Mouse (Mus musculus): ENCODE measurements around the gene Ros1. TPM values are rescaled to one million over a fixed set of nuclear protein-coding genes. Genes with fewer than 3 reads are reported as not detected.
A peak's percentile ranks its signal among the peaks of the same experiment; 100 is the strongest.

Ros1 gene
- polyA plus RNA-seq, 1 experiment from 2014 or later, result not detected

- Histone ChIP-seq H3K9me3 (no peaks in the 10 kb centered on the region), H3K27me3 (no peaks in the 10 kb centered on the region), H3K4me1 (no peaks in the 10 kb centered on the region), H3K36me3 (no peaks in the 10 kb centered on the region), H3K4me3 (no peak overlapping the region), H3K9ac (replicated peaks) (no peak overlapping the region), H3K27ac (replicated peaks) (no peak overlapping the region), H3K4me2 (replicated peaks) (no peak overlapping the region)
- peak; percentile 65; the same call in 1 of the 2 replicates for ATAC-seq (ENCODE audit: low FRiP score, low read depth)
- WGBS, result 25% methylated on average over 7 of the region's 7 CpGs
These were observed 21.9 kb upstream of the Ros1 start for GRCm38 (mm10) chr10:52216797-52217563.

- Histone ChIP-seq H3K4me2 (replicated peaks) (no peak overlapping the region), H3K9ac (replicated peaks) (no peak overlapping the region), H3K36me3 (no peaks in the 10 kb centered on the region), H3K9me3 (no peaks in the 10 kb centered on the region), H3K27me3 (no peaks in the 10 kb centered on the region), H3K4me1 (no peaks in the 10 kb centered on the region), H3K27ac (replicated peaks) (no peak overlapping the region), H3K4me3 (no peak overlapping the region)
- WGBS, result 77% methylated on average over 2 of the region's 2 CpGs
- ATAC-seq (ENCODE audit: low FRiP score, low read depth), result no peak
These were observed 20.3 kb upstream of the Ros1 start for GRCm38 (mm10) chr10:52215267-52215818.

- no peak for ATAC-seq (ENCODE audit: low FRiP score, low read depth)
- Histone ChIP-seq H3K27me3 (no peaks in the 10 kb centered on the region), H3K9ac (replicated peaks) (no peak overlapping the region), H3K36me3 (no peaks in the 10 kb centered on the region), H3K9me3 (no peaks in the 10 kb centered on the region), H3K4me3 (no peak overlapping the region), H3K4me2 (replicated peaks) (no peak overlapping the region), H3K4me1 (no peaks in the 10 kb centered on the region), H3K27ac (replicated peaks) (no peak overlapping the region)
- 79% methylated on average over 2 of the region's 2 CpGs for WGBS
These were observed 9.0 kb upstream of the Ros1 start for GRCm38 (mm10) chr10:52204006-52204405.

DNA sequence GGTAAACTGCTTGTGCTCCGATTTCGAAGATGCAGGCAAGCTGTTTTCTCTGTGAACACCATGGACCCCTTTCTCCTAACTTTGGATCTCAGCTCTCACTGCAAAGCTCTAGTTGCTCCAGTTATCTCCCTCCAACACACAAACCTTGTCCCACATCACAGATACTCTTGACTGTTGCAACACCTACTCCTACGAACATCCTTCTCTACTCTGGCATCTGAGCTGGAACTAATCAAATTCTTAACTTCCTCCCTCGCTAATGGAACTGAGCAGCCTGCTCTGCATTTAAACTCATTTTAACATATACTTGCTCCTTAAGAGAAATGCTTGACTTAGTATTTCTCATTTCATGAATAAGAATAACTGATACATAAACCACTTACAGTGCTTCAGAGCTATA lies 9.1 kb downstream of the Ros1 start:
- Histone ChIP-seq H3K4me1 (no peaks in the 10 kb centered on the region), H3K27me3 (no peaks in the 10 kb centered on the region), H3K27ac (replicated peaks) (no peak overlapping the region), H3K36me3 (no peaks in the 10 kb centered on the region), H3K9ac (replicated peaks) (no peak overlapping the region), H3K9me3 (no peaks in the 10 kb centered on the region), H3K4me3 (no peak overlapping the region), H3K4me2 (replicated peaks) (no peak overlapping the region)
- WGBS, result 90% methylated on average over 4 of the region's 4 CpGs
- no peak for ATAC-seq (ENCODE audit: low FRiP score, low read depth)

GRCm38 (mm10) chr10:52182878-52183277 lies 12.2 kb downstream of the Ros1 start:
- no peak for ATAC-seq (ENCODE audit: low FRiP score, low read depth)
- no peak overlapping the region for H3K27ac ChIP-seq (replicated peaks)
- no peak overlapping the region for H3K4me3 ChIP-seq
- 85% methylated on average over 3 of the region's 3 CpGs for WGBS
- H3K36me3 ChIP-seq, result no peaks in the 10 kb centered on the region
- H3K9ac ChIP-seq (replicated peaks), result no peak overlapping the region
- no peaks in the 10 kb centered on the region for H3K4me1 ChIP-seq
- no peaks in the 10 kb centered on the region for H3K27me3 ChIP-seq
- H3K9me3 ChIP-seq, result no peaks in the 10 kb centered on the region
- no peak overlapping the region for H3K4me2 ChIP-seq (replicated peaks)

GRCm38 (mm10) chr10:52174376-52174775 lies 20.7 kb downstream of the Ros1 start:
- H3K27me3 ChIP-seq, result no peaks in the 10 kb centered on the region
- no peak overlapping the region for H3K9ac ChIP-seq (replicated peaks)
- no peak overlapping the region for H3K27ac ChIP-seq (replicated peaks)
- no peaks in the 10 kb centered on the region for H3K4me1 ChIP-seq
- no peaks in the 10 kb centered on the region for H3K9me3 ChIP-seq
- 88% methylated on average over 4 of the region's 4 CpGs for WGBS
- no peak for ATAC-seq (ENCODE audit: low FRiP score, low read depth)
- H3K36me3 ChIP-seq, result no peaks in the 10 kb centered on the region
- H3K4me3 ChIP-seq, result no peak overlapping the region
- no peak overlapping the region for H3K4me2 ChIP-seq (replicated peaks)

GRCm38 (mm10) chr10:52170489-52170888 lies 24.6 kb downstream of the Ros1 start:
- no peaks in the 10 kb centered on the region for H3K9me3 ChIP-seq
- H3K27me3 ChIP-seq, result no peaks in the 10 kb centered on the region
- ATAC-seq (ENCODE audit: low FRiP score, low read depth), result no peak
- no peaks in the 10 kb centered on the region for H3K36me3 ChIP-seq
- no peaks in the 10 kb centered on the region for H3K4me1 ChIP-seq
- WGBS, result 97% methylated on average over 1 of the region's 1 CpGs
- H3K4me3 ChIP-seq, result no peak overlapping the region
- H3K27ac ChIP-seq (replicated peaks), result no peak overlapping the region
- no peak overlapping the region for H3K9ac ChIP-seq (replicated peaks)
- H3K4me2 ChIP-seq (replicated peaks), result no peak overlapping the region

DNA sequence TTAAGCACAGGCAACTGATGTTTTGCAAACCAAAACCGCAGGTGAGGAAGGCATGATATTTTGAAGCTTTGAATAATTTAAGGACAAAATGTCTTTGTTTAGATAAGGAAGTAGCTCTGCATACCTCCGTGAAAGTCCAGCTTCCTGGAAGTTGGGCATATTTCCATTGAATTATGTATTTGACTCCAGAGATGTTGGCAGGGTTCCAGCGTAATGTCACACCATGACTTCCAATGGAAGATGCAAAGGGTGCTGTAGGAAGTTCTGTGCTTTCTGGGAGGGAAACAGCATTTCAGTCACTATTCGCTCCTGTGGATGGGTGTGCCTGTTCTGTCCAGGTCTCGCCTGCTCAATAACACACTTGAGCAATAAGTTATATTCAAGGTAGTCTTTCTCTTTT lies 25.2 kb downstream of the Ros1 start:
- no peak overlapping the region for H3K27ac ChIP-seq (replicated peaks)
- H3K36me3 ChIP-seq, result no peaks in the 10 kb centered on the region
- no peaks in the 10 kb centered on the region for H3K27me3 ChIP-seq
- H3K4me3 ChIP-seq, result no peak overlapping the region
- H3K4me1 ChIP-seq, result no peaks in the 10 kb centered on the region
- no peak overlapping the region for H3K9ac ChIP-seq (replicated peaks)
- H3K4me2 ChIP-seq (replicated peaks), result no peak overlapping the region
- H3K9me3 ChIP-seq, result no peaks in the 10 kb centered on the region
- no peak for ATAC-seq (ENCODE audit: low FRiP score, low read depth)
- WGBS, result 89% methylated on average over 5 of the region's 5 CpGs

- 92% methylated on average over 1 of the region's 1 CpGs for WGBS
- no peak overlapping the region for H3K27ac ChIP-seq (replicated peaks)
- H3K4me3 ChIP-seq, result no peak overlapping the region
- H3K9ac ChIP-seq (replicated peaks), result no peak overlapping the region
- H3K27me3 ChIP-seq, result no peaks in the 10 kb centered on the region
- no peak overlapping the region for H3K4me2 ChIP-seq (replicated peaks)
- no peaks in the 10 kb centered on the region for H3K9me3 ChIP-seq
- H3K36me3 ChIP-seq, result no peaks in the 10 kb centered on the region
- ATAC-seq (ENCODE audit: low FRiP score, low read depth), result no peak
- H3K4me1 ChIP-seq, result no peaks in the 10 kb centered on the region
These were observed 29.7 kb downstream of the Ros1 start for GRCm38 (mm10) chr10:52165376-52165775.

DNA sequence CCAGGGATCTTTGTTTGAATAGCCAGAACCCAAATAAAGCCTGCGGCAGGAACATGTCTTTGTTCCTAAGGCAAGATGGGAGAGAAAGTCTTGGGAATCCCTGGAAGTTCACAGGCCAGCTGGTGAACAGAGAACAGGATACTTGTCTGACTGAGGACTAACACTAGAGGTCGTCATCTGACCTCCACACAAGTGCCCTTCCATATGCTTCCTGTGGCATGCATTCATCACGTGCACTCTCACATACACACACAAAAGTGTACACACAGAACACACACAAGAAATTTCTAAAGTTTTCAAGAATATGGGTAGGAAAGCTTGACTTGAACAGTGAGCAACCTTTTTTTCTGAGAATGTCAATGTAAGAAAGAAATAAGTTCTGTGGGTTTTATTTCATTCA lies 34.4 kb downstream of the Ros1 start:
- no peaks in the 10 kb centered on the region for H3K27me3 ChIP-seq
- H3K4me3 ChIP-seq, result no peak overlapping the region
- 55% methylated on average over 3 of the region's 3 CpGs for WGBS
- ATAC-seq (ENCODE audit: low FRiP score, low read depth), result no peak
- no peaks in the 10 kb centered on the region for H3K36me3 ChIP-seq
- no peaks in the 10 kb centered on the region for H3K9me3 ChIP-seq
- H3K4me2 ChIP-seq (replicated peaks), result no peak overlapping the region
- H3K9ac ChIP-seq (replicated peaks), result no peak overlapping the region
- no peak overlapping the region for H3K27ac ChIP-seq (replicated peaks)
- H3K4me1 ChIP-seq, result no peaks in the 10 kb centered on the region

DNA sequence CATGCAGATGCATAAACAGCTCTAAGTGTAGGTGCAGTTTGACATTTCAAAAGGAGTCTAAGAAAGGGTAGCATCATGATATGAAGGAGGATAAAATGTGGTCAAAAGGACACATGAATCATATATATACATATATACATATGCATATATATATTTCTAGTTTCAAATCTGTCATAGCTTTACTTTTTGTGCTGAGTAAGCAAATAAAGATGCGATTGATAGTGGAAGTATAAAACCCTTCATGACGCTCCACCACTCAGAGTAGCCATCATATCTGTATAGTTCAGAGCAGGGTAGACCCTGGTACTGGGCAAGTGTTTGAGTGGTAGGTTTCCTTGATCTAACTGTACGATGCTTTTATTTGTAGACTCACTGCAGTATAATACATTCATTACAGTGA lies 35.3 kb downstream of the Ros1 start:
- 88% methylated on average over 3 of the region's 3 CpGs for WGBS
- no peaks in the 10 kb centered on the region for H3K27me3 ChIP-seq
- H3K4me2 ChIP-seq (replicated peaks), result no peak overlapping the region
- no peak for ATAC-seq (ENCODE audit: low FRiP score, low read depth)
- no peaks in the 10 kb centered on the region for H3K4me1 ChIP-seq
- H3K9ac ChIP-seq (replicated peaks), result no peak overlapping the region
- no peaks in the 10 kb centered on the region for H3K9me3 ChIP-seq
- no peak overlapping the region for H3K27ac ChIP-seq (replicated peaks)
- no peaks in the 10 kb centered on the region for H3K36me3 ChIP-seq
- H3K4me3 ChIP-seq, result no peak overlapping the region

GRCm38 (mm10) chr10:52133354-52134074 lies 61.5 kb downstream of the Ros1 start:
- Histone ChIP-seq H3K27me3 (no peaks in the 10 kb centered on the region), H3K4me2 (replicated peaks) (no peak overlapping the region), H3K4me1 (no peaks in the 10 kb centered on the region), H3K4me3 (no peak overlapping the region), H3K9me3 (no peaks in the 10 kb centered on the region), H3K9ac (replicated peaks) (no peak overlapping the region), H3K36me3 (no peaks in the 10 kb centered on the region), H3K27ac (replicated peaks) (no peak overlapping the region)
- ATAC-seq (ENCODE audit: low FRiP score, low read depth), result no peak
- 84% methylated on average over 4 of the region's 4 CpGs for WGBS
